Mouse (Mus musculus): ENCODE data around the gene Celsr3. TPM values are rescaled to one million over a fixed set of nuclear protein-coding genes. Genes with fewer than 3 reads are reported as not detected.

Gene Celsr3
- total and polyA plus RNA-seq, 2 experiments from 2014 or later, result 6.8 to 52.2 TPM

- peaks cover 78% of the 10 kb centered on the region for H3K36me3 ChIP-seq (ENCODE audit: insufficient read depth)
- DNase-seq (no peak), ATAC-seq (no peak)
- H3K9ac ChIP-seq, result no peak overlapping the region
- H3K27me3 ChIP-seq (ENCODE audit: insufficient read depth, low read length), result no peaks in the 10 kb centered on the region
- H3K4me2 ChIP-seq (ENCODE audit: low read depth), result no peak overlapping the region
- H3K27ac ChIP-seq (ENCODE audit: low read depth, low read length), result no peak overlapping the region
- no peaks in the 10 kb centered on the region for H3K4me1 ChIP-seq (ENCODE audit: insufficient read depth)
- no peak overlapping the region for H3K4me3 ChIP-seq (ENCODE audit: low read depth, low read length)
- WGBS, result 95% methylated on average over 7 of the region's 7 CpGs
- no peaks in the 10 kb centered on the region for H3K9me3 ChIP-seq (ENCODE audit: low read length)
- TF ChIP-seq CTCF (IDR thresholded peaks at IDR 0.05; ENCODE audit: low read depth), result no peak
Measured at GRCm38 (mm10) chr9:108815557-108815956, 10.6 kb upstream of the Celsr3 start.

GRCm38 (mm10) chr9:108819495-108819894, 6.6 kb upstream of the Celsr3 start:
- peak; percentile 68 for ATAC-seq
- no peaks in the 10 kb centered on the region for H3K9me3 ChIP-seq (ENCODE audit: low read length)
- peak; percentile 63 for DNase-seq
- H3K9ac ChIP-seq, result no peak overlapping the region
- H3K27me3 ChIP-seq (ENCODE audit: insufficient read depth, low read length), result no peaks in the 10 kb centered on the region
- H3K4me2 ChIP-seq (ENCODE audit: low read depth), result no peak overlapping the region
- no peak overlapping the region for H3K4me3 ChIP-seq (ENCODE audit: low read depth, low read length)
- no peaks in the 10 kb centered on the region for H3K4me1 ChIP-seq (ENCODE audit: insufficient read depth)
- H3K27ac ChIP-seq (ENCODE audit: low read depth, low read length), result no peak overlapping the region
- WGBS, result 53% methylated on average over 3 of the region's 3 CpGs
- peak; percentile 78 for TF ChIP-seq CTCF (IDR thresholded peaks at IDR 0.05; ENCODE audit: low read depth)
- H3K36me3 ChIP-seq (ENCODE audit: insufficient read depth), result peaks cover 43% of the 10 kb centered on the region

- no peak for TF ChIP-seq CTCF (IDR thresholded peaks at IDR 0.05; ENCODE audit: low read depth)
- Histone ChIP-seq H3K27ac (ENCODE audit: low read depth, low read length) (no peak overlapping the region), H3K36me3 (ENCODE audit: insufficient read depth) (peaks cover 37% of the 10 kb centered on the region), H3K9ac (no peak overlapping the region), H3K4me2 (ENCODE audit: low read depth) (no peak overlapping the region), H3K4me3 (ENCODE audit: low read depth, low read length) (no peak overlapping the region), H3K9me3 (ENCODE audit: low read length) (no peaks in the 10 kb centered on the region), H3K4me1 (ENCODE audit: insufficient read depth) (no peaks in the 10 kb centered on the region), H3K27me3 (ENCODE audit: insufficient read depth, low read length) (no peaks in the 10 kb centered on the region)
- ATAC-seq (no peak), DNase-seq (no peak)
- WGBS, result 69% methylated on average over 5 of the region's 5 CpGs
Measured at GRCm38 (mm10) chr9:108820077-108820476, 6.0 kb upstream of the Celsr3 start.

GRCm38 (mm10) chr9:108824144-108824685, 1.9 kb upstream of the Celsr3 start:
- Histone ChIP-seq H3K9me3 (ENCODE audit: low read length) (no peaks in the 10 kb centered on the region), H3K27me3 (ENCODE audit: insufficient read depth, low read length) (no peaks in the 10 kb centered on the region), H3K36me3 (ENCODE audit: insufficient read depth) (peaks cover 18% of the 10 kb centered on the region), H3K4me1 (ENCODE audit: insufficient read depth) (peaks cover 5% of the 10 kb centered on the region; the same call in 1 of the 2 replicates), H3K27ac (ENCODE audit: low read depth, low read length) (peak overlapping the region; percentile 46; the same call in 1 of the 2 replicates), H3K4me3 (ENCODE audit: low read depth, low read length) (peak overlapping the region; percentile 80), H3K9ac (peak overlapping the region; percentile 54), H3K4me2 (ENCODE audit: low read depth) (peak overlapping the region; percentile 88)
- DNase-seq (no peak), ATAC-seq (no peak; the same call in 1 of the 2 replicates)
- TF ChIP-seq CTCF (IDR thresholded peaks at IDR 0.05; ENCODE audit: low read depth), result peak; percentile 33
- 5% methylated on average over 25 of the region's 25 CpGs for WGBS

- no peaks in the 10 kb centered on the region for H3K9me3 ChIP-seq (ENCODE audit: low read length)
- H3K27me3 ChIP-seq (ENCODE audit: insufficient read depth, low read length), result no peaks in the 10 kb centered on the region
- peaks cover 25% of the 10 kb centered on the region for H3K36me3 ChIP-seq (ENCODE audit: insufficient read depth)
- DNase-seq, result peak; percentile 97
- TF ChIP-seq CTCF (IDR thresholded peaks at IDR 0.05; ENCODE audit: low read depth), result no peak
- 1% methylated on average over 31 of the region's 31 CpGs for whole genome bisulfite sequencing
- H3K4me1 ChIP-seq (ENCODE audit: insufficient read depth), result peaks cover 6% of the 10 kb centered on the region
- H3K9ac ChIP-seq, result peak overlapping the region; percentile 88
- H3K4me3 ChIP-seq (ENCODE audit: low read depth, low read length), result peak overlapping the region; percentile 80
- peak; percentile 88 for ATAC-seq
- H3K4me2 ChIP-seq (ENCODE audit: low read depth), result peak overlapping the region; percentile 88
- peak overlapping the region; percentile 89 for H3K27ac ChIP-seq (ENCODE audit: low read depth, low read length)
Measured at GRCm38 (mm10) chr9:108824755-108825413, 1.2 kb upstream of the Celsr3 start.

- peaks cover 25% of the 10 kb centered on the region for H3K4me1 ChIP-seq (ENCODE audit: insufficient read depth)
- peak overlapping the region; percentile 89 for H3K27ac ChIP-seq (ENCODE audit: low read depth, low read length)
- H3K9me3 ChIP-seq (ENCODE audit: low read length), result no peaks in the 10 kb centered on the region
- 2% methylated on average over 39 of the region's 39 CpGs for WGBS
- DNase-seq, result peak; percentile 79
- H3K27me3 ChIP-seq (ENCODE audit: insufficient read depth, low read length), result no peaks in the 10 kb centered on the region
- peaks cover 31% of the 10 kb centered on the region for H3K36me3 ChIP-seq (ENCODE audit: insufficient read depth)
- peak overlapping the region; percentile 88 for H3K4me2 ChIP-seq (ENCODE audit: low read depth)
- peak overlapping the region; percentile 80 for H3K4me3 ChIP-seq (ENCODE audit: low read depth, low read length)
- peak overlapping the region; percentile 88 for H3K9ac ChIP-seq
- TF ChIP-seq CTCF (IDR thresholded peaks at IDR 0.05; ENCODE audit: low read depth), result no peak
- ATAC-seq, result no peak
Measured at GRCm38 (mm10) chr9:108826700-108827340, 700 bp downstream of the Celsr3 start.

GRCm38 (mm10) chr9:108827454-108827853, 1.3 kb downstream of the Celsr3 start:
- Histone ChIP-seq H3K27ac (ENCODE audit: low read depth, low read length) (no peak overlapping the region), H3K4me3 (ENCODE audit: low read depth, low read length) (peak overlapping the region; percentile 80), H3K36me3 (ENCODE audit: insufficient read depth) (peaks cover 36% of the 10 kb centered on the region), H3K4me1 (ENCODE audit: insufficient read depth) (peaks cover 31% of the 10 kb centered on the region), H3K4me2 (ENCODE audit: low read depth) (peak overlapping the region; percentile 88), H3K9ac (peak overlapping the region; percentile 88), H3K9me3 (ENCODE audit: low read length) (no peaks in the 10 kb centered on the region), H3K27me3 (ENCODE audit: insufficient read depth, low read length) (no peaks in the 10 kb centered on the region)
- ATAC-seq (no peak), DNase-seq (peak; percentile 45)
- TF ChIP-seq CTCF (IDR thresholded peaks at IDR 0.05; ENCODE audit: low read depth), result no peak; the same call in 1 of the 2 replicates
- 11% methylated on average over 34 of the region's 34 CpGs for WGBS
